Mouse (Mus musculus) common myeloid progenitor, adult 5-6 weeks (primary cell): ENCODE data around the gene Polr2a. TPM values are rescaled to one million over a fixed set of nuclear protein-coding genes. Genes with fewer than 3 reads are reported as not detected.
A peak's percentile ranks its signal among the peaks of the same experiment; 100 is the strongest.
"Not testable (repeated sequence)": the region's sequence is repeated elsewhere in the genome, so short reads cannot be mapped to it uniquely, and the experiment has no call there.

Experiments
- ATAC-seq: replicated peaks from 2 replicates; pipeline ENCODE4 v1.8.0; 2016; ENCODE audit warnings: low read depth, mild to moderate bottlenecking, moderate TSS enrichment, inconsistent platforms; ENCODE audit not compliant: poor library complexity, severe bottlenecking
- total RNA-seq: library from RNA; stranded (forward); fragments of 200-1000, 187-1606 nt; gene quantifications from 2 replicates; pipeline ENCODE4 v1.2.3, GENCODE M21; 2017

Polr2a gene
- total RNA-seq, 1 experiment from 2014 or later = 132 TPM

GRCm38 (mm10) chr11:69709554-69710446 lies 48.6 kb downstream of the Polr2a start:
- ATAC-seq = 0 out of 2 replicates have a peak, but pooled peaks have one; percentile 11

GRCm38 (mm10) chr11:69708614-69709265 lies 49.7 kb downstream of the Polr2a start:
- ATAC-seq = no peak

GRCm38 (mm10) chr11:69707873-69708381 lies 50.5 kb downstream of the Polr2a start:
- ATAC-seq = no peak

- no peak for ATAC-seq
Measured at GRCm38 (mm10) chr11:69707480-69707847, 51.0 kb downstream of the Polr2a start.

GRCm38 (mm10) chr11:69706775-69707479 lies 51.5 kb downstream of the Polr2a start:
- no peak for ATAC-seq

GRCm38 (mm10) chr11:69704613-69705010 lies 53.8 kb downstream of the Polr2a start:
- no peak for ATAC-seq

GRCm38 (mm10) chr11:69703814-69704612 lies 54.4 kb downstream of the Polr2a start:
- no peak for ATAC-seq

GRCm38 (mm10) chr11:69703381-69703780 lies 55.1 kb downstream of the Polr2a start:
- not testable (repeated sequence) for ATAC-seq

GRCm38 (mm10) chr11:69702886-69703285 lies 55.6 kb downstream of the Polr2a start:
- ATAC-seq = not testable (repeated sequence)

- ATAC-seq = no peak
Measured at GRCm38 (mm10) chr11:69699595-69699994, 58.8 kb downstream of the Polr2a start.

GRCm38 (mm10) chr11:69698574-69698973 lies 59.9 kb downstream of the Polr2a start:
- ATAC-seq = no peak

GRCm38 (mm10) chr11:69697396-69697795 lies 61.0 kb downstream of the Polr2a start:
- ATAC-seq = no peak

- peak; percentile 91 for ATAC-seq
Measured at GRCm38 (mm10) chr11:69695361-69696181, 62.9 kb downstream of the Polr2a start, which contains the start of the genes Tnfsf12 and Tnfsfm13. Gene Tnfsf12 (minus strand): TSS chr11:69695849. Gene Tnfsfm13 (minus strand): TSS chr11:69696098.

GRCm38 (mm10) chr11:69695046-69695360 lies 63.4 kb downstream of the Polr2a start:
- ATAC-seq = no peak

- no peak for ATAC-seq
Measured at GRCm38 (mm10) chr11:69693421-69693965, 64.9 kb downstream of the Polr2a start.

- ATAC-seq = no peak
Measured at GRCm38 (mm10) chr11:69692863-69693262, 65.6 kb downstream of the Polr2a start.

GRCm38 (mm10) chr11:69692196-69692811 lies 66.1 kb downstream of the Polr2a start:
- no peak for ATAC-seq

- ATAC-seq = no peak
Measured at GRCm38 (mm10) chr11:69689891-69690290, 68.5 kb downstream of the Polr2a start.
